Mouse (Mus musculus): ENCODE results near the gene Hist1h3f. TPM values are rescaled to one million over a fixed set of nuclear protein-coding genes. Genes with fewer than 3 reads are reported as not detected.
A peak's percentile ranks its signal among the peaks of the same experiment; 100 is the strongest.
"Not testable (repeated sequence)": the region's sequence is repeated elsewhere in the genome, so short reads cannot be mapped to it uniquely, and the experiment has no call there.

The Hist1h3f gene
- total and polyA plus RNA-seq, 2 experiments from 2014 or later = 0.17 to 119 TPM

DNA sequence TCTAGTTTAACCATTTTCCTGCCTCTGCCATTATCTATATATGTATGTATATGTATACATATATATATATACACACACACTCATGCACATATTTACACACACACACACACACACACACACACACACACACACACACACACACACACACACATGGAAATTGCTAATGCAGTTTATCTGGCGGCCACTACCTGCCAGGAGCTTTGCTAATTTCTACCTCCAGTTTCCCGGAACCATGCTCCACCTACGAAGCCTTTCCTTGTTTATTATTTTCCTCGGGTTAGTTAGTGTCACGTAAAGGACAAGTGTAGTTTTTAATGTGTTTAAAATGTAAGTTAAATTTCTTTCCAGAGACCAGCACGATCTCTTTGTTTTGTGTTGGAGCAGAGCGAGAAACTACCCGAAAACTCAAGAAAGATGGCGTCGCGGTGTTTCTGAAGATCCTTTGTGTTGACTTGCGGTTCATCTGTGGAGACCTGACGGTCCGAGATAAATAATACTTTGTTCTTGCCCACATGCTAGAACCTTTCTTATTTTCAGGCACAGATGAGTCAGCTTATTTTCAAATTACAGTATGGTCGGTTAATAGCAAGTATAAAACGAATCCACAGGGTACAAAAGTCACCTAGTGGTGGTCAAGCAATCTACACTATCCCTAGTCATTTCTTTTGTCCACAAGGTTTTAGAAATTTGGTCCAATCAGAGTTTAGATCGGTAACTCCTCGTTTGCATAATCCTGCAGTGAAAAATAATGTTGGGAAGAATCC, 19.0 kb downstream of the Hist1h3f start:
- Histone ChIP-seq H3K4me1 (ENCODE audit: insufficient read depth) (no peaks in the 10 kb centered on the region), H3K27ac (ENCODE audit: low read depth, low read length) (peak overlapping the region; percentile 94), H3K4me2 (ENCODE audit: low read depth) (peak overlapping the region; percentile 66), H3K4me3 (ENCODE audit: low read depth, low read length) (peak overlapping the region; percentile 37), H3K9me3 (ENCODE audit: low read length) (no peaks in the 10 kb centered on the region), H3K9ac (peak overlapping the region; percentile 74), H3K27me3 (ENCODE audit: insufficient read depth, low read length) (no peaks in the 10 kb centered on the region), H3K36me3 (ENCODE audit: insufficient read depth) (no peaks in the 10 kb centered on the region)
- ATAC-seq (peak; percentile 38), DNase-seq (peak; percentile 89)
- TF ChIP-seq CTCF (IDR thresholded peaks at IDR 0.05; ENCODE audit: low read depth) = peak; percentile 67
- WGBS = 2% methylated on average over 18 of the region's 18 CpGs

DNA sequence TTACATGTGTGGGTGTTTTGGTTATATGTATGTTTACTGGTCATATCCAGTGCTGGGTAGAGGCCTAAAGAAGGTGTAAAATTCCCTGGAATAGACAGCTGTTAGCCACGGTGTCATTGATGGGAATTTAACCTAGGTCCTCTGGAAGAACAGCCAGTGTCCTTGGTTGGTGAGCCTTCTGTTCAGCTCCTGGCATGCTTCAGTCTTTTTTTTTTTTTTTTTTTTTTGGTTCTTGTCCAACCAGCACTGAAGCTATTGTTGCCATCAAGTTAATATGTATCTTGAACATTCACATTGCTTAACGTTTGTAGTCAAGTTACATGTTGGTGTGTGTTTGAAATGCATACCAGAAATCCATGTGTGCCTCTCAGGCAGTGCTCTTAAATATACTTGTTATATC, 20.6 kb downstream of the Hist1h3f start:
- ATAC-seq (no peak), DNase-seq (no peak)
- H3K9me3 ChIP-seq (ENCODE audit: low read length) = no peaks in the 10 kb centered on the region
- H3K4me2 ChIP-seq (ENCODE audit: low read depth) = no peak overlapping the region
- H3K9ac ChIP-seq = no peak overlapping the region
- no peaks in the 10 kb centered on the region for H3K27me3 ChIP-seq (ENCODE audit: insufficient read depth, low read length)
- TF ChIP-seq CTCF (IDR thresholded peaks at IDR 0.05; ENCODE audit: low read depth) = no peak
- no peaks in the 10 kb centered on the region for H3K4me1 ChIP-seq (ENCODE audit: insufficient read depth)
- no peaks in the 10 kb centered on the region for H3K36me3 ChIP-seq (ENCODE audit: insufficient read depth)
- WGBS = 88% methylated on average over 2 of the region's 2 CpGs
- no peak overlapping the region for H3K27ac ChIP-seq (ENCODE audit: low read depth, low read length)
- no peak overlapping the region for H3K4me3 ChIP-seq (ENCODE audit: low read depth, low read length)

DNA sequence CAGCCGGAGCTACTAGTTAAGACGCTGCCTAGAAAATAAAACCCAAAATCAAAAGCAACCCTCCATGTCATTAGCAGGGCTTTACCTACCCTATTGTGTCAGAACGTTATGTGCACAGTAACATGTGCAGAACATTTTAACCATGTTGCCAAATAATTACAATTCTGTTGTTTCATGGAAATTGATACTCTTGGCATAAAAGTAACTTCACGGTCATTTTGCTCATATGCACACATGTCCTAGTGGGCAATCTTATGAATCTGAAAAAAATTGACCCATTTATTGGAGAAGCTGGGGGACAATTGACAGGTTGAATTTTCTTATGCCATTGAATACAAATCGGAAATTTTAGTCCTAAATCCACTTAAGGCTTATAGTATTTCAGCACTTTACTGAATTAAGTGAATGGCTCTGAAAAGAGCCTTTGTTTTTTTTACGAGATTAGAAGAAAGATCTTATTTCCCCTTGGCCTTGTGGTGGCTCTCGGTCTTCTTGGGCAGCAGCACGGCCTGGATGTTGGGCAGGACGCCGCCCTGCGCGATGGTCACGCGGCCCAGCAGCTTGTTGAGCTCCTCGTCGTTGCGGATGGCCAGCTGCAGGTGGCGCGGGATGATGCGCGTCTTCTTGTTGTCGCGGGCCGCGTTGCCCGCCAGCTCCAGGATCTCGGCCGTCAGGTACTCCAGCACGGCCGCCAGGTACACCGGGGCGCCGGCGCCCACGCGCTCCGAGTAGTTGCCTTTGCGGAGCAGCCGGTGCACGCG, 26.6 kb downstream of the Hist1h3f start:
- under 1% methylated on average over 19 of the region's 41 CpGs for WGBS
- peak overlapping the region; percentile 67 for H3K4me2 ChIP-seq (ENCODE audit: low read depth)
- H3K36me3 ChIP-seq (ENCODE audit: insufficient read depth); H3K9me3 ChIP-seq (ENCODE audit: low read length); H3K27me3 ChIP-seq (ENCODE audit: insufficient read depth, low read length): not testable (repeated sequence)
- peaks cover 20% of the 10 kb centered on the region for H3K4me1 ChIP-seq (ENCODE audit: insufficient read depth)
- DNase-seq (peak; percentile 56), ATAC-seq (peak; percentile 17)
- H3K4me3 ChIP-seq (ENCODE audit: low read depth, low read length) = peak overlapping the region; percentile 36
- H3K9ac ChIP-seq = peak overlapping the region; percentile 60
- peak overlapping the region; percentile 93 for H3K27ac ChIP-seq (ENCODE audit: low read depth, low read length)

DNA sequence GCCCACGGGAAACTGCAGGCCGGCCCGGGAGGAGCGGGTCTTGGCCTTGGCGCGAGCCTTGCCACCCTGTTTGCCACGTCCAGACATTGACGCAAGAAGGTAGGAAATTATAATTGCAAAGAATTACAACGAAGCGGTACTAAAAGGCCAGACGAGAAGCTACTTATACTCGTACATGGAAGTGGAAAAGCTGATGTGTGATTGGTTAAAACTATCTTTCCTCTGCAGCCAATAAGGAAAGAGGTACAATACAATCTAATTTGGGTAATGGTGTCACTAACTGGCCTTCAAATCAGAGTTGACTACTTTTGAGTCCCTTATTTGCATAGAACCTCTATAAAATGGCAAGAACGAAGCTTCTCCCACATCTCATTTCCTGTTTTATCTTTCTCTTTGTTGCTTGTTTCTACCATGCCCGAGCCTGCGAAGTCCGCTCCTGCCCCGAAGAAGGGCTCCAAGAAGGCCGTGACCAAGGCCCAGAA, 27.2 kb downstream of the Hist1h3f start, which contains the start of the genes Hist1h2ae and Hist1h2bg:
Gene Hist1h2ae (minus strand): TSS at position 199 of the 482 bp plus-strand sequence.
Gene Hist1h2bg (plus strand): TSS at position 375 of the 482 bp plus-strand sequence.
- no peaks in the 10 kb centered on the region for H3K9me3 ChIP-seq (ENCODE audit: low read length)
- H3K4me2 ChIP-seq (ENCODE audit: low read depth) = peak within 1 kb of the TSS; percentile 67
- peak within 1 kb of the TSS; percentile 93 for H3K27ac ChIP-seq (ENCODE audit: low read depth, low read length)
- ATAC-seq = peak; percentile 90
- peak; percentile 93 for DNase-seq
- under 1% methylated on average over 18 of the region's 18 CpGs for WGBS
- peaks cover 20% of the 10 kb centered on the region for H3K4me1 ChIP-seq (ENCODE audit: insufficient read depth)
- no peak for TF ChIP-seq CTCF (IDR thresholded peaks at IDR 0.05; ENCODE audit: low read depth)
- H3K4me3 ChIP-seq (ENCODE audit: low read depth, low read length) = peak within 1 kb of the TSS; percentile 36
- H3K9ac ChIP-seq = peak within 1 kb of the TSS; percentile 60
- no peaks in the 10 kb centered on the region for H3K36me3 ChIP-seq (ENCODE audit: insufficient read depth)
- H3K27me3 ChIP-seq (ENCODE audit: insufficient read depth, low read length) = no peaks in the 10 kb centered on the region

DNA sequence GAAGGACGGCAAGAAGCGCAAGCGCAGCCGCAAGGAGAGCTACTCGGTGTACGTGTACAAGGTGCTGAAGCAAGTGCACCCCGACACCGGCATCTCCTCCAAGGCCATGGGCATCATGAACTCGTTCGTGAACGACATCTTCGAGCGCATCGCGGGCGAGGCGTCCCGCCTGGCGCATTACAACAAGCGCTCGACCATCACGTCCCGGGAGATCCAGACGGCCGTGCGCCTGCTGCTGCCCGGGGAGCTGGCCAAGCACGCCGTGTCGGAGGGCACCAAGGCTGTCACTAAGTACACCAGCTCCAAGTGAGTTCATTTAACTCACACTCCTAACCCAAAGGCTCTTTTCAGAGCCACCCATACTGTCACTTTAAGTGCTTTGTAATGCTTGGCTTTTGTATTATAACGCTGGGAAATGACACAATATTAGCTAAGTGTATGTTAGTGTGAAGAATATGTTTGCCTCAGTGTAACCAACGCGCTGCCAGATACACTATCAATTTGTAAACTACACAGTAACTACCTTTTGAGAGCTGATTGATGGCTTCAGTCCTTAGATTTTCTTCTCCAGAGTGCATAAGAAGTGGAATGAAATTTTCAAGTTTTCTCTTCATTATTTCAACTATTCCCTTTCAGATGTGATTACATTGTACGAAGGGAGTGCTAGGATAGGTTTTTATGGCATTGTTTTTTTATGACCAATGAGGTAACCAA, 27.8 kb downstream of the Hist1h3f start:
- Histone ChIP-seq H3K9ac (peak overlapping the region; percentile 53), H3K4me3 (ENCODE audit: low read depth, low read length) (peak overlapping the region; percentile 36), H3K27ac (ENCODE audit: low read depth, low read length) (peak overlapping the region; percentile 93), H3K4me2 (ENCODE audit: low read depth) (peak overlapping the region; percentile 67), H3K4me1 (ENCODE audit: insufficient read depth) (peaks cover 25% of the 10 kb centered on the region)
- WGBS = 1% methylated on average over 13 of the region's 34 CpGs
- H3K9me3 ChIP-seq (ENCODE audit: low read length); ATAC-seq; H3K27me3 ChIP-seq (ENCODE audit: insufficient read depth, low read length); H3K36me3 ChIP-seq (ENCODE audit: insufficient read depth): not testable (repeated sequence)
- DNase-seq = peak; percentile 51

DNA sequence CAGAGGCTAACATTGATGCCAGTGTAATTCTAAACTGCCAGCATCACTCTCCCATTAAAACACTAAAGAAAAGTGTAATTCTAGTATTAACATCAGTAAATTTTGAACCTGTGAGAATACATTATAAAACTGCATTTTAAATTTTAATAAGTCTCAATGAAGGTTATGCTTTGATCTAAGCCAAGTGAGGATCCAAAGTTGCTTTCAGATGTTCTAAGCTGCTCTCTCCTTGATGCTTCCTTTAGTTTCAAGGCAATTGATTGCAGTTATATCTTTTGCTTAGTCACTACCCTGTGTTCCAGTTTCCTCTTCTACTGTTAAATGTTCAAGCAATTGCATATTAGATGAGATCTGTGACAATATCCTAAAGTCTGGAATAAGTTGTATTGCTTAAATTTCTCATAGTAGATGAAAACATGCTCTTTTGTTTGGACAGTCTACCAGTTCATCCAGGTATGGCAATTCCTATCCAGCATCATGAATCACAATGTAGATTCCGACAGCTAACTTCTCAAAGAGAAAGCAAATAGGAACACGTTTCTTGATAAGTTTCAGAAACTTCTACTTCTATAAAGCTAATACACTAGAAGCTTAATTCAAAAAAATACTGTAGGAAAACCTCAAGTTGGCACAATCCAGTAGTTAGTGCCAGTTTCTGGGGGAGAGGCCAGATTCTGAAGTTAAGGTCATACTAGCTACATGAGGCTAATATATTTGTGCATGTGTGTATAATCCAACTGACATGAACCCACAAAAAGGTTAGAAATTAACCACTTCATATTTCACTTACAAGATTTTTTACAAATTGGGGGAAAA, 28.6 kb downstream of the Hist1h3f start:
- Histone ChIP-seq H3K27me3 (ENCODE audit: insufficient read depth, low read length) (no peaks in the 10 kb centered on the region), H3K27ac (ENCODE audit: low read depth, low read length) (peak overlapping the region; percentile 75), H3K4me1 (ENCODE audit: insufficient read depth) (peaks cover 27% of the 10 kb centered on the region), H3K9me3 (ENCODE audit: low read length) (no peaks in the 10 kb centered on the region), H3K4me2 (ENCODE audit: low read depth) (peak overlapping the region; percentile 67), H3K9ac (peak overlapping the region; percentile 53), H3K36me3 (ENCODE audit: insufficient read depth) (no peaks in the 10 kb centered on the region), H3K4me3 (ENCODE audit: low read depth, low read length) (peak overlapping the region; percentile 36)
- no peak for ATAC-seq
- TF ChIP-seq CTCF (IDR thresholded peaks at IDR 0.05; ENCODE audit: low read depth) = no peak
- WGBS = 29% methylated on average over 2 of the region's 2 CpGs
- DNase-seq = no peak

DNA sequence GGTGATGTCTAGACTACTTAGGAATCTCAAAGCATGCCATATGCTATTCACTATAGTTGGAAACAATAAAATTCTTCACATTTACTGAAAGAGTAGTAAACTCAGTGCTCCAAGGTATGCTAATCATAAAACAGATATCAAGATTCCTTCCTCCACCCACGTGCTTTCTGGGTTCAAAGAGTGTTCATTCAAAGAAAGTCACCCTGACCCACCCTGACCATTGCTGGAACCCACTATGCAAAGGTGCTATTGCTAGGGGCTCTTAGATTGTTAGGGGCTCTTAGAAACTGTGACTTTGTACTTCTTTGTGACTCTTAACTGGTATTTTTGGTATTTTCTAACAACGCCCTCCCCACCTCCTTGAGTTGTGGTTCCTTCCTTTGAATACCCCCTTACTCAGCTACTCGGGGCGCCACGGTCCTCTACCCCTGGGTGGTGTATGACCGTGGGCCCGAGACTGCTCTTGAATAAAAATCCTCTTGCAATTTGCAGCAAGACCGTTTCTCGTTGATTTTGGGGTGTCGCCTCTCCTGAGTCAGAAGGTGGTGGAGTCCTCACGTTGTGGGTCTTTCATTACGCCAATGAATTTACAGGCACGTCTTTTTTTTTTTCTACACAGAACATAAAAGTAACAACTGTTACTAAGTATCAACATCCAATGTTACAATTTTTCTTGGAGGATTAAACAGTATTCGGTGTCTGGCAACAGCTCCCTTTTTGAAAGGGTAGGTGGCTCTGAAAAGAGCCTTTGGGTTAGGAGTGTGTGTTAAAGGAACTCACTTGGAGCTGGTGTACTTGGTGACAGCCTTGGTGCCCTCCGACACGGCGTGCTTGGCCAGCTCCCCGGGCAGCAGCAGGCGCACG, 29.4 kb downstream of the Hist1h3f start:
- H3K4me3 ChIP-seq (ENCODE audit: low read depth, low read length) = peak overlapping the region; percentile 36
- peaks cover 27% of the 10 kb centered on the region for H3K4me1 ChIP-seq (ENCODE audit: insufficient read depth)
- not testable (repeated sequence) for ATAC-seq; H3K9me3 ChIP-seq (ENCODE audit: low read length); H3K36me3 ChIP-seq (ENCODE audit: insufficient read depth); DNase-seq; H3K27me3 ChIP-seq (ENCODE audit: insufficient read depth, low read length)
- peak overlapping the region; percentile 48 for H3K9ac ChIP-seq
- H3K4me2 ChIP-seq (ENCODE audit: low read depth) = peak overlapping the region; percentile 67
- peak overlapping the region; percentile 66 for H3K27ac ChIP-seq (ENCODE audit: low read depth, low read length)
- WGBS = 11% methylated on average over 18 of the region's 20 CpGs

DNA sequence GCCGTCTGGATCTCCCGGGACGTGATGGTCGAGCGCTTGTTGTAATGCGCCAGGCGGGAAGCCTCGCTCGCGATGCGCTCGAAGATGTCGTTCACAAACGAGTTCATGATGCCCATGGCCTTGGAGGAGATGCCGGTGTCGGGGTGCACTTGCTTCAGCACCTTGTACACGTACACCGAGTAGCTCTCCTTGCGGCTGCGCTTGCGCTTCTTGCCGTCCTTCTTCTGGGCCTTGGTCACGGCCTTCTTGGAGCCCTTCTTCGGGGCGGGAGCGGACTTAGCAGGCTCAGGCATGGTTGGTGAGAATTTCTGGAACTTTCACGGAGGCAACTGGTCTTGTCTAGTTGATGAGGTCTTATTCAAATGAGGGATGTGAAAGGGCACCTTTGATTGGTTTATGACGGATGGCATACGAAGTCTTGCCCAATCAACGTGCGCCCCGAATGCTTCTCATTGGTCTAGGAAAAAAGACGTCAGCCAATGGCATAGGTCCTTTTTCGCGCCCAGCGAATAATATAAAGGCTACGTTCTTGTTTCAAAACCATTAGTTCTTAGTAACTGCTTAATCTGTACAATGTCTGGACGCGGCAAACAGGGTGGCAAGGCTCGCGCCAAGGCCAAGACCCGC, 30.2 kb downstream of the Hist1h3f start, which contains the start of the genes Hist1h2bf and Hist1h2ad:
Gene Hist1h2bf (minus strand): TSS at position 299 of the 627 bp plus-strand sequence.
Gene Hist1h2ad (plus strand): TSS at position 484 of the 627 bp plus-strand sequence.
- not testable (repeated sequence) for H3K9me3 ChIP-seq (ENCODE audit: low read length); H3K27me3 ChIP-seq (ENCODE audit: insufficient read depth, low read length); H3K36me3 ChIP-seq (ENCODE audit: insufficient read depth)
- H3K27ac ChIP-seq (ENCODE audit: low read depth, low read length) = peak within 1 kb of the TSS; percentile 78
- DNase-seq (peak; percentile 98), ATAC-seq (peak; percentile 89)
- WGBS = under 1% methylated on average over 34 of the region's 42 CpGs
- peaks cover 27% of the 10 kb centered on the region for H3K4me1 ChIP-seq (ENCODE audit: insufficient read depth)
- H3K9ac ChIP-seq = peak within 1 kb of the TSS; percentile 48
- peak within 1 kb of the TSS; percentile 67 for H3K4me2 ChIP-seq (ENCODE audit: low read depth)
- H3K4me3 ChIP-seq (ENCODE audit: low read depth, low read length) = peak within 1 kb of the TSS; percentile 38

Data from forebrain, postnatal 0 days (tissue).